Mouse (Mus musculus) thymus, adult 2 months (tissue): ENCODE measurements around the gene Fgfr2.

ENCODE experiments used
- CTCF ChIP-seq: fragments of 200-500 bp; IDR thresholded peaks from 2 replicates; pipeline ENCODE4 v1.5.1; 2012; ENCODE audit warnings: mild to moderate bottlenecking, control low read depth, low read length, moderate library complexity, borderline replicate concordance; ENCODE audit not compliant: control insufficient read depth, poor library complexity, insufficient read depth; ENCODE audit errors: extremely low read depth
- POLR2A ChIP-seq: fragments of 200-500 bp; IDR thresholded peaks from 2 replicates; pipeline ENCODE4 v1.6.1; 2012; ENCODE audit warnings: mild to moderate bottlenecking, low read length, control low read depth, moderate library complexity; ENCODE audit not compliant: control insufficient read depth, poor library complexity, insufficient read depth; ENCODE audit errors: extremely low read depth

DNA sequence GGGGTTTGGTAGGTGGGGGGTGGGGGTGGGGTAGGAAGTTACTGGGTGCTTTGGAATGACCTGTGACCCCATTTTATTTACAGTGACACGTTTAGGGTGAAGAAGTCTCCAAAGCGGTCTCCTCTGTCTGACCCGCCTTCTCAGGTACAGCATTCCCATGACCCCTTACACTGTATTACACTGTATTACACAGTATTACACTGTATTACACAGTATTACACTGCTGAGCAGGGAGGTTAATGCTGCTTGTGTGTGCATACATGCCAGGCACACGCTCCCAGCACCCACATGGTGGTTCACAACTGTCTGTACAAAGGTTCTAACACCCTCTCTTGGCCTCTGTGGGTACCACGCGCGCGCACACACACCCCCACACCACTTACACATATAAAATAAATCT, 2389.7 kb downstream of the Fgfr2 start:
- TF ChIP-seq POLR2A (no peak), CTCF (no peak)
